In genomic region chrX:7776329-7777082, GRCm38 (mm10) we compare ENCODE assay signal across 8 mouse cellular contexts. TPM values are rescaled to one million over a fixed set of nuclear protein-coding genes. Genes with fewer than 3 reads are reported as not detected.
DNase-seq lines count a peak whose midpoint lies in the region; ATAC-seq and TF ChIP-seq lines count a peak whose summit lies in the region.

No protein-coding gene starts in this region.

- no peak for TF ChIP-seq EP300 in ES-Bruce4 (IDR thresholded peaks at IDR 0.05; ENCODE audit: insufficient read depth, low read depth, low read length)

- H3K27me3 ChIP-seq in ES-Bruce4 (ENCODE audit: control insufficient read depth, insufficient read depth, low read length, poor library complexity, severe bottlenecking): no peaks in the 10 kb centered on the region
- H3K27me3 ChIP-seq in lung, embryonic 14.5 days (ENCODE audit: insufficient read depth, low read length): no peaks in the 10 kb centered on the region
- no peaks in the 10 kb centered on the region for H3K27me3 ChIP-seq in neural tube, embryonic 15.5 days (replicated peaks)

- H3K4me2 ChIP-seq in lung, embryonic 14.5 days: no peak overlapping the region
- H3K4me2 ChIP-seq in neural tube, embryonic 15.5 days: no peak overlapping the region

- 41% methylated on average over 8 of the region's 8 CpGs for WGBS in lung, embryonic 14.5 days
- WGBS in neural tube, embryonic 15.5 days: 52% methylated on average over 8 of the region's 8 CpGs

- H3K9ac ChIP-seq in ES-Bruce4 (ENCODE audit: low read depth, poor library complexity, severe bottlenecking): no peak overlapping the region
- H3K9ac ChIP-seq in lung, embryonic 14.5 days: no peak overlapping the region
- H3K9ac ChIP-seq in neural tube, embryonic 15.5 days (replicated peaks): no peak overlapping the region

- peak; percentile 64 for ATAC-seq in lung, embryonic 14.5 days (ENCODE audit: insufficient read depth)
- peak; percentile 47; the same call in 1 of the 2 replicates for ATAC-seq in neural tube, embryonic 15.5 days (ENCODE audit: low FRiP score)

- H3K4me3 ChIP-seq in ES-Bruce4 (ENCODE audit: low read depth, low read length): no peak overlapping the region
- H3K4me3 ChIP-seq in lung, embryonic 14.5 days (ENCODE audit: low read depth, low read length): no peak overlapping the region
- H3K4me3 ChIP-seq in neural tube, embryonic 15.5 days (replicated peaks): no peak overlapping the region

- DNase-seq in adrenal gland, adult 18-20 months (ENCODE audit: low spot score in 2 of 2): peak; percentile 51 to 52
- DNase-seq in adrenal gland, postnatal 4 days (ENCODE audit: low spot score in 2 of 2): no peak
- peak; percentile 77 to 83 for DNase-seq in cerebellum, postnatal 14 days
- peak; percentile 51 for DNase-seq in gastrocnemius, postnatal 10 days
- peak; percentile 59 for DNase-seq in kidney, adult 9 months
- DNase-seq in lung, embryonic 14.5 days: peak; percentile 76

- no peak for TF ChIP-seq CTCF in ES-Bruce4 (IDR thresholded peaks at IDR 0.05; ENCODE audit: low read depth, low read length)
- peak; percentile 79 for TF ChIP-seq CTCF in lung, embryonic 14.5 days (IDR thresholded peaks at IDR 0.05; ENCODE audit: low read depth)

- H3K9me3 ChIP-seq in ES-Bruce4 (replicated peaks; ENCODE audit: control insufficient read depth, insufficient read depth, low read length, poor library complexity, severe bottlenecking): no peaks in the 10 kb centered on the region
- no peaks in the 10 kb centered on the region for H3K9me3 ChIP-seq in lung, embryonic 14.5 days (ENCODE audit: low read depth, low read length)
- no peaks in the 10 kb centered on the region for H3K9me3 ChIP-seq in neural tube, embryonic 15.5 days (replicated peaks)

- peak overlapping the region; percentile 41 for H3K27ac ChIP-seq in ES-Bruce4 (ENCODE audit: insufficient read depth, low read length)
- no peak overlapping the region for H3K27ac ChIP-seq in lung, embryonic 14.5 days (ENCODE audit: low read depth)
- no peak overlapping the region for H3K27ac ChIP-seq in neural tube, embryonic 15.5 days (replicated peaks)

- peaks cover 3% of the 10 kb centered on the region for H3K4me1 ChIP-seq in ES-Bruce4 (ENCODE audit: control insufficient read depth, insufficient read depth, low read length)
- H3K4me1 ChIP-seq in lung, embryonic 14.5 days (ENCODE audit: insufficient read depth): no peaks in the 10 kb centered on the region
- no peaks in the 10 kb centered on the region for H3K4me1 ChIP-seq in neural tube, embryonic 15.5 days

- TF ChIP-seq POLR2A in ES-Bruce4 (IDR thresholded peaks at IDR 0.05; ENCODE audit: insufficient read depth, low read length): no peak

- peaks cover 20% of the 10 kb centered on the region for H3K36me3 ChIP-seq in ES-Bruce4 (ENCODE audit: control insufficient read depth, insufficient read depth, low read length, poor library complexity, severe bottlenecking)
- H3K36me3 ChIP-seq in lung, embryonic 14.5 days (ENCODE audit: insufficient read depth): peaks cover 23% of the 10 kb centered on the region
- peaks cover 4% of the 10 kb centered on the region; the same call in 1 of the 2 replicates for H3K36me3 ChIP-seq in neural tube, embryonic 15.5 days

RNA-seq across cellular contexts. Expression of gene Gripap1, which starts 13.1 kb away (rescaled TPM):
- total RNA-seq in adrenal gland, adult 18-20 months (2021): 10 to 100 TPM; 52.4 to 54.4 TPM
- total RNA-seq in adrenal gland, postnatal 4 days (2021): 10 to 100 TPM; 52.0 to 64.8 TPM
- 18.5 and 19.2 TPM in 2 replicates for polyA plus RNA-seq in ES-Bruce4 (2011; ENCODE audit: insufficient read depth, insufficient read length, low read depth, missing spikeins)
- 10 to 100 TPM; 15.3 to 22.7 TPM for total RNA-seq in gastrocnemius, postnatal 10 days (2021)
- 30.7 and 34.1 TPM in 2 replicates for polyA plus RNA-seq in lung, embryonic 14.5 days (2014; fragmentation: Nextera tagmentation; extraction: Ambion mirVana)
- polyA plus RNA-seq in neural tube, embryonic 15.5 days (2015; fragmentation: Nextera tagmentation; extraction: Ambion mirVana): 63.0 and 67.4 TPM in 2 replicates

RNA-seq across cellular contexts. Expression of gene Tfe3, which starts 14.1 kb away (rescaled TPM):
- 10 to 100 TPM; 41.9 to 56.9 TPM for total RNA-seq in adrenal gland, adult 18-20 months (2021)
- 10 to 100 TPM; 39.9 to 41.0 TPM for total RNA-seq in adrenal gland, postnatal 4 days (2021)
- 65.8 and 81.6 TPM in 2 replicates for polyA plus RNA-seq in ES-Bruce4 (2011; ENCODE audit: insufficient read depth, insufficient read length, low read depth, missing spikeins)
- total RNA-seq in gastrocnemius, postnatal 10 days (2021): 10 to 100 TPM; 10.5 to 16.7 TPM
- 21.7 and 22.5 TPM in 2 replicates for polyA plus RNA-seq in lung, embryonic 14.5 days (2014; fragmentation: Nextera tagmentation; extraction: Ambion mirVana)
- polyA plus RNA-seq in neural tube, embryonic 15.5 days (2015; fragmentation: Nextera tagmentation; extraction: Ambion mirVana): 24.7 and 25.2 TPM in 2 replicates

RNA-seq across cellular contexts. Expression of gene Ccdc120, which starts 25.8 kb away (rescaled TPM):
- 1 to 10 TPM; 2.0 to 2.6 TPM for total RNA-seq in adrenal gland, adult 18-20 months (2021)
- 10 to 100 TPM in 1 of 2 experiments, 1 to 10 TPM in 1; 9.0 to 10.8 TPM for total RNA-seq in adrenal gland, postnatal 4 days (2021)
- 20.4 and 28.9 TPM in 2 replicates for polyA plus RNA-seq in ES-Bruce4 (2011; ENCODE audit: insufficient read depth, insufficient read length, low read depth, missing spikeins)
- total RNA-seq in gastrocnemius, postnatal 10 days (2021): 1 to 10 TPM; 1.0 to 1.5 TPM
- polyA plus RNA-seq in lung, embryonic 14.5 days (2014; fragmentation: Nextera tagmentation; extraction: Ambion mirVana): 22.7 and 25.3 TPM in 2 replicates
- 50.8 and 56.3 TPM in 2 replicates for polyA plus RNA-seq in neural tube, embryonic 15.5 days (2015; fragmentation: Nextera tagmentation; extraction: Ambion mirVana)

RNA-seq across cellular contexts. Expression of gene Kcnd1, which starts 45.6 kb away (rescaled TPM):
- under 1 TPM; 0.54 to 0.76 TPM for total RNA-seq in adrenal gland, adult 18-20 months (2021)
- 1 to 10 TPM; 2.2 to 3.6 TPM for total RNA-seq in adrenal gland, postnatal 4 days (2021)
- polyA plus RNA-seq in ES-Bruce4 (2011; ENCODE audit: insufficient read depth, insufficient read length, low read depth, missing spikeins): 8.3 and 8.6 TPM in 2 replicates
- total RNA-seq in gastrocnemius, postnatal 10 days (2021): 1 to 10 TPM; 1.2 to 1.3 TPM
- 1.6 and 2.0 TPM in 2 replicates for polyA plus RNA-seq in lung, embryonic 14.5 days (2014; fragmentation: Nextera tagmentation; extraction: Ambion mirVana)
- polyA plus RNA-seq in neural tube, embryonic 15.5 days (2015; fragmentation: Nextera tagmentation; extraction: Ambion mirVana): 5.7 and 6.5 TPM in 2 replicates

RNA-seq across cellular contexts. Expression of gene Praf2, which starts 48.3 kb away (rescaled TPM):
- total RNA-seq in adrenal gland, adult 18-20 months (2021): 10 to 100 TPM; 12.1 to 16.3 TPM
- total RNA-seq in adrenal gland, postnatal 4 days (2021): 10 to 100 TPM; 15.5 to 16.0 TPM
- 53.8 and 67.7 TPM in 2 replicates for polyA plus RNA-seq in ES-Bruce4 (2011; ENCODE audit: insufficient read depth, insufficient read length, low read depth, missing spikeins)
- 10 to 100 TPM in 1 of 2 experiments, 1 to 10 TPM in 1; 8.5 to 12.5 TPM for total RNA-seq in gastrocnemius, postnatal 10 days (2021)
- polyA plus RNA-seq in lung, embryonic 14.5 days (2014; fragmentation: Nextera tagmentation; extraction: Ambion mirVana): 71.2 and 71.8 TPM in 2 replicates
- polyA plus RNA-seq in neural tube, embryonic 15.5 days (2015; fragmentation: Nextera tagmentation; extraction: Ambion mirVana): 128 and 132 TPM in 2 replicates

Comparison
In these comparisons a context has a peak if more than half of its experiments do, and no peak if none do; other contexts are left out.
1. DNase-seq: peak in adrenal gland, adult 18-20 months (2 of 2), cerebellum, postnatal 14 days (2 of 2), gastrocnemius, postnatal 10 days (single experiment), kidney, adult 9 months (single experiment) and lung, embryonic 14.5 days (single experiment); none in adrenal gland, postnatal 4 days (0 of 2).